Mouse (Mus musculus) G1E (cell line): ENCODE data around the gene Paox.

Experiments used
- CTCF ChIP-seq: IDR thresholded peaks from 2 replicates; pipeline ENCODE4 v1.5.1; 2012; ENCODE audit warnings: low read depth, low read length, inconsistent platforms, mixed read lengths
- GATA1 ChIP-seq: IDR thresholded peaks from 2 replicates; pipeline ENCODE4 v1.6.1; 2012; ENCODE audit warnings: borderline replicate concordance, low read length, inconsistent platforms, mixed read lengths

- no peak for TF ChIP-seq CTCF
- no peak for TF ChIP-seq GATA1
Observed at GRCm38 (mm10) chr7:140080503-140081156, 35.0 kb upstream of the Paox start.
